Mouse (Mus musculus) R1 (cell line): ENCODE measurements around the gene Rasgrp2.

Source experiments
- DNase-seq: peaks from one replicate; pipeline ENCODE4 v3.0.0-alpha.2; 2018; ENCODE audit warnings: low read depth, low spot score

Gene Rasgrp2

DNA sequence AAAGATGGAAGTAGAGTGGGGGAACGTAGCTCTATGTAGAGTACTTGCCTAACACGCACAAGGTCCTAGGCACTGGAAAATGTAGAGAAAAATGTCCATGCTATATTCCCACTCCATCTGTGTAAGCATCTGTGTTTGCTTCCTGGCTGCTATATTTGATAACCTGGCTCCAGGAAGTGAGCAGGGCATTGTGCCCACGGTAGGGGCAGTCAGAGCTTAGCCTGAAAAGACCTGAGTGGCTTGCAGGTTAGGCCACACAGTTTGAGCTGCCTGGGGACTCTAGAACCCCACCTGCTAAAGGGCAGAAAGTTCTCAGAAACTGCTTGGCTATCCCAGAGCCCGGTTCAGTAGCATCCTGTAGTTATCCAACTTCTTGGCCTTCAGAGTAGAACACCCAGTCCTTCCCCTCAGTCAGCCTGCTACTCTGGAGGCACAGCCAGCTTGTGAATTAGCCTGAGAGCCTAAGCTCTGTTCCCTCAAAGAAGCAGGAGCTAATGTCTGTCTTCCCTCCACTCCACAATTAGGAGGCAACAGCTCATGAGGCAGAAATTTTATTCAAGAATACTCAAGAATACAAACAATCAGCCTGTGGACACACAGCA, 16.7 kb upstream of the Rasgrp2 start:
- no peak for DNase-seq

DNA sequence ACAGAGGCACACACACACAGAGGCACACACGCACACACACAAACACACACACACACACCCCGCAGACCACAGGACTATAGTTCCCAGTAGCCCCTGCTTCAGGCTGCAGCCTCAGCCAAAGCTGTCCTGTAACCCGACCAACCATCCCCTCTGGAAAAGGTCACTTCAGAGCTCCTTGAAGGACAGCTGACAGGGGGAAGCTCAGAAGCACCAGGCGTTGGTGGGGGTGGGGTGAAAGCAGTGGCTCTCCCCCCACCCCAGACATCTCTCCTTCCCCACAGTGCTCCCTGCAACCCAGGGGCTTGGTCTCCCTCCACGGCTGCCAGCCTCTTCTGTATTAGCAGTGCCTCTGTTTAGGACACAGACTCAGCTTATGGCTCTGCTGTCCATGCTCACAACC, 15.7 kb upstream of the Rasgrp2 start:
- no peak for DNase-seq

DNA sequence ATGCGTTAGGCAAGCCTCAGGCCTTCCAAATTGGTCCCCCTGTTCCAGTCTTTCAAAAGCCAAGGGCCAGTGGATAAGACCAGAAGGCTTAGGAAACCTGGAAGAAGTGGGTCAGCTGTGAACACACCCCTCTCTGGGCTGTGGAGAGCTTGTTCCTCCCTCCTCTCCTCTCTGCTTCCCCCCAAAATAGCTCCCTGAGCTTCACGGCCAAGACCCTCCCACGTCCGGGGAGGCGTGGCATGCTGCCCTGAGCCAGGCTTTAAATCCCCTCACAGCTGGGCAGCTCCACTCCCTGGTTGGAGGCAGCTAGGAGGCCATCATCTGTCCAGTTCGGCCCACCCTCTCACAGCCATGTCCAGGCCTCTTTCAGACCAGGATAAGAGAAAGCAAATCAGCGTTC, 15.0 kb upstream of the Rasgrp2 start, which contains the start of gene Pygm:
TSS of gene Pygm (plus strand) at position 272 of the 400 bp plus-strand sequence.
- DNase-seq = no peak

DNA sequence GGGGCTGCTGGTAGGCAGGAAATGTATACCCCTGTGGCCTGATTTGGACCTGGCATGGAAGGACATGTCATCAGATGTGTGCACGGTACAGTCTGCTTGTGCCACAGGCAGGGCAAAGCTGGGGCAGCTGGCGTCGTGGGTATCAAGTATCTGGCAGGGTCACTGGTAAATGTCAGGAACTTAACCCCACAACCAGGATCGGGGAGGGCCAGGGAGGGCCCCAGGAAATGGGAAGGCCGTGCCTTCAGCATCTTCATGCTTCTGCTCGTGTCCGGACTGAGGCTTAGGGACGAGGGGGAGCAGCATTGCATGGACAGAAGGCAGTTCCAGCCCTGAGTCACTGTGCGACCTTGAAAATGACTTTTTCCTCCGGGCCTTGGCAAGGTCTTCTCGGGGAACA, 14.2 kb upstream of the Rasgrp2 start:
- no peak for DNase-seq

DNA sequence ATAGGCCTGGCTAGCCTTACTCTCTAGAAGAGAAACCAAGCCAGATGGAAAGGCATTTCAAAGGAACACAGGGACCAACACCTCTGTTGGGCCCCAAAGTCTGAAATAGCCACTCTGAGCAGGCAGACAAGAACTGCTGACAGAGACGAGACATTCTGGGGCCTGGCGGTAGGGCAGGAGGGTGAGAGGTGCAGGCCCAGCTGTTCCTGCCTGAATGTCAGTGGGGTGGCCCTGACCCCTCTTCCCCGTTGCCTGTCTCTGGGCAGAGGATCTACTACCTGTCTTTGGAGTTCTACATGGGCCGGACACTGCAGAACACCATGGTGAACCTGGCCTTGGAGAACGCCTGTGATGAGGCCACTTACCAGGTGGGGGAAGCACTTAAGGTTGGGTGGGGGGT, 13.7 kb upstream of the Rasgrp2 start:
- DNase-seq = no peak

DNA sequence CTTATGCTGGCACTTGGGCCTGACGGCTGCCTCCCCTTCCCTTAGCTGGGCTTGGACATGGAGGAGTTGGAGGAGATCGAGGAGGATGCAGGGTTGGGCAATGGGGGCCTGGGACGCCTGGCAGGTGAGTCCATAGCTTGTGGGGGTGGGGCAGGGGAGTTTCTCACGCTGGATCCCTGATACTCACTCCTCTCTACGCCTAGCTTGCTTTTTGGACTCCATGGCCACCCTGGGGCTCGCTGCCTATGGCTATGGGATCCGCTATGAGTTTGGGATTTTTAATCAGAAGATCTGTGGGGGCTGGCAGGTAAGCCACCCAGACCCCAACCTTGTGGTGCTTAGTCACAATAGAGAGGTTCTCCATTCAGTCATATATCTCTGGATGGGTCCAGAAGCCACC, 13.3 kb upstream of the Rasgrp2 start:
- DNase-seq = no peak

DNA sequence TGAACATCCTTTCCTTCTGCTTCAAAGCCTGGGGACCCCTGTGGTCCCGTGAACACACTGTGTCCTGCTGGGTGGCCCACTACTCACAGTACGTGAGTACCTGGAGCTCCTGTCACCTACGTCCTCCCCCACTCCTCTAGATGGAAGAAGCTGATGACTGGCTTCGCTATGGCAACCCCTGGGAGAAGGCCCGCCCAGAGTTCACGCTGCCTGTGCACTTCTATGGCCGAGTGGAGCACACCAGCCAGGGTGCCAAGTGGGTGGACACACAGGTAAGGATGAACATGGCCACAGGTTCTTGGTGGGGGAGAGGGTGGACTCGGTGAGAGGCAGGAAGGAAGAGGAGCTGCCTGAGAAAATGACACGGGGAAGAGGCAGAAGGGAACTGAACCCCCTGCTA, 12.9 kb upstream of the Rasgrp2 start:
- no peak for DNase-seq

DNA sequence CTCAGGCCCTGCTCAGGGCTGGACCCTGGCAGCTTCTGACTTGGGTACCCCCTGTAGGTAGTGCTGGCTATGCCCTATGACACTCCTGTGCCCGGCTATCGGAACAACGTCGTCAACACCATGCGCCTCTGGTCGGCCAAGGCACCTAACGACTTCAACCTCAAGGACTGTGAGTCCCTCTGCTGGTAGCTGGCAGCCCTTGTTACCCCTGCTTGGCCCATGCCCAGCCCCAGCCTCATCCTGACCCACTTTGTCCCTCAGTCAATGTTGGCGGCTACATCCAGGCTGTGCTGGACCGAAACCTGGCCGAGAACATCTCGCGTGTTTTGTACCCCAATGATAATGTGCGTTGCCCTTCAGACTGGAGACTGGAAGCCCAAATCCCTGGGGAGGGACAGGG, 11.1 kb upstream of the Rasgrp2 start:
- no peak for DNase-seq

DNA sequence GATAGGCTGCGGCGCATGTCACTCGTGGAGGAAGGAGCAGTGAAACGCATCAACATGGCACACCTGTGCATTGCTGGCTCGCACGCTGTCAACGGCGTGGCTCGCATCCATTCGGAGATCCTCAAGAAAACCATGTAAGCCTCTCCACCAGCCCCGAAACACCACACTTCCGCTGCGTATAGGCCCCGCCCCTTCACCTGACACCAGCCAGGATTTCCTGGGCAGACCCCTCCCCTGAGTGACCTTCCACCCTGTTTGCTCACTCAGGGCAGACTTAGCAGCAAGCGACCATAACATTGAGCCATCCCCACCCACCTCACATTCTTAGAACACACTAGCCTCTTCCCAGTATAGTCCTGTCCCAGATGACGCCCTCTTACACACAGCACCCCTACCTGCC, 9.3 kb upstream of the Rasgrp2 start:
- peak; percentile 90 for DNase-seq

DNA sequence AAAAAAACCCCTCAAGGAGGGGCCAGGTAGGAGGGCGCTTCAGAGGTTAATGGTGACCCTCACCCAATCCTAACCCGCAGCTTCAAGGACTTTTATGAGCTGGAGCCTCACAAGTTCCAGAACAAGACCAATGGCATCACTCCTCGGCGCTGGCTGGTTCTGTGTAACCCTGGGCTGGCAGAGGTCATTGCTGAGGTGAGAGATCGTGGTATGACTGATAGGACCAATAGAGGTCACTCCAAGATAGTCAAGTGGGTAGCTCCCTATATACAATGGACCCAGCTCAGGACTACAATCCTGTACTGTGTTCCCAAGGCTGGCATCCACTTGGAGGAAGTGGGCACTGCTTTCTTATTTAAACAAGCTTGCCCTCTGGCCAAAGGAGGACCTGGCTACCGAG, 8.9 kb upstream of the Rasgrp2 start:
- DNase-seq = no peak

DNA sequence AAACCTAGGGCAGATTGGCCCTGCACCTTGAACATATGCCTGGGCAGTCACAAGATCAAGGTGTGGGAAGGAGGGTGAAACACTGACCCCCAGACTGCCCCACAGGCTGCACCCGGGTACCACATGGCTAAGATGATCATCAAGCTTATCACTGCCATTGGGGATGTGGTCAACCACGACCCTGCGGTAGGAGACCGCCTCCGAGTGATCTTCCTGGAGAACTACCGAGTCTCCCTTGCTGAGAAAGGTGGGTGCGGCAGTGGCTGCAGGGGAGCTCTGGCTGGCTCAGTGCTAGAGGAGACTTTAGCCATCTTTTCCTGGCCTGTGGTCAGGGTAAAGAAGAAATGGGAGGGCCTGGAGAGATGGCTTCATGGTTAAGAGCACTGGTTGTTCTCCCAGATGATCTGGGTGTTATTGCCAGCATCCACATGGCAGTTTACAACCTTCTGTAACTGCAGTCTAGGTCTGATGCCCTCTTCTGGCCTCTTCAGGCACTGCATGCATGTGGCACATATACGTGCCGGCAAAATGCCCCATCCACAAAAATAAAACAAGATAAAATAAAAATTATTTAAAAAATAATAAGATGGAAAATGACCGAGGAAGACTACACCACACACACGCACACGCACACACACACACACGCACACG, 6.3 kb upstream of the Rasgrp2 start:
- peak; percentile 78 for DNase-seq

DNA sequence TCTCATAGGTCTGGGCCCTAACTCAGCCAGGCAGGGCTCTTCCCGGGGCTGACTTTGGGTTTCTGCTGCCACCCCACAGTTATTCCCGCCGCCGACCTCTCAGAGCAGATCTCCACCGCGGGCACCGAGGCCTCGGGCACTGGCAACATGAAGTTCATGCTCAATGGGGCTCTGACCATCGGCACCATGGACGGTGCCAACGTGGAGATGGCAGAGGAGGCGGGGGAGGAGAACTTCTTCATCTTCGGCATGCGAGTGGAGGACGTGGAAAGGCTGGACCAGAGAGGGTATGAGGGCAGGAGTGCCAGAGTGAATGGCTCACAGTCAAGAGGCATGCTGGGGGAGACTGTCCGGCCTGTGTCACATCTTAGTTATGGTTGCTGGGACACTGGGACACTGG, 5.5 kb upstream of the Rasgrp2 start:
- DNase-seq = no peak

DNA sequence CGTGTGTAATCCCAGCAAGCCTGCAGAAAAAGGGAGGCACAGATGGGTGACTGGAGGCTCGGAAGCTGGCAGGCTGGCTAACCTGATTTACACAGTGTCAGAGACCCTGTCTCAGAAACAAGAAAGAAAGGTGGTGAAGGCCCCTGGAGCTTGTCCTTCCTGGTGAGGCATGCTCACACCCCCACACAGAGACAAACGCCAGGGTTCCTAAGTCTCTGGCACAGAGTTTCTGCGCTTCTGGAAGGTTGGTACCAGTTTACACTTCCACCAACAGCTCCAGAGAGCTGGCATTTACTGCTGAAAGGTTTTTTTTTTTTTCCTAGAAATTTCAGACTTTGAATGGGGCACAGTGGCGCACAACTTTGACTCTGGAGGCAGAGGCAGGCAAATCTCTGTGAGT, 2.9 kb upstream of the Rasgrp2 start:
- DNase-seq = no peak

DNA sequence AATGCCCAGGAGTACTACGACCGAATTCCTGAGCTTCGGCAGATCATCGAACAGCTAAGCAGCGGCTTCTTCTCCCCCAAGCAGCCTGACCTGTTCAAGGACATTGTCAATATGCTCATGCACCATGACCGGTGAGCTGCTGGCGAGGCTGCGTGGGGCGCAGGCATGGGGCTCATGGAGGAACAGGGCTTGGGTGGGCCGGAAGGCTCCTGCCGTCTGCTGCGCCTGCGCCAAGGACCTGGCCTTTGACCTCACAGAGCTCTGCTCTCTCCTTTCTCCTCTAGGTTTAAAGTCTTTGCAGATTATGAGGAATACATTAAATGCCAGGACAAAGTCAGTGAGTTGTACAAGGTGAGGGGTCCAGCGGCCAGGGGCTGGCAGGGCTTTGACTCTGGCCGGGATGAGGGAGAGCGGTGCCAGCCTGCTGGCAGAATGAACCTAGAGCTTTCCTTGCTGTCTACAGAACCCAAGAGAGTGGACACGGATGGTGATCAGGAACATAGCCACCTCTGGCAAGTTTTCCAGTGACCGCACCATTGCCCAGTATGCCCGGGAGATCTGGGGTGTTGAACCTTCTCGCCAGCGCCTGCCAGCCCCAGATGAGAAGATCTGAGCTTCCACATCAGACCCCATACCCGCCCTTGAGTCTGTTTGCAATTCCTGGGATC, 1.4 kb upstream of the Rasgrp2 start:
- DNase-seq = peak; percentile 58

DNA sequence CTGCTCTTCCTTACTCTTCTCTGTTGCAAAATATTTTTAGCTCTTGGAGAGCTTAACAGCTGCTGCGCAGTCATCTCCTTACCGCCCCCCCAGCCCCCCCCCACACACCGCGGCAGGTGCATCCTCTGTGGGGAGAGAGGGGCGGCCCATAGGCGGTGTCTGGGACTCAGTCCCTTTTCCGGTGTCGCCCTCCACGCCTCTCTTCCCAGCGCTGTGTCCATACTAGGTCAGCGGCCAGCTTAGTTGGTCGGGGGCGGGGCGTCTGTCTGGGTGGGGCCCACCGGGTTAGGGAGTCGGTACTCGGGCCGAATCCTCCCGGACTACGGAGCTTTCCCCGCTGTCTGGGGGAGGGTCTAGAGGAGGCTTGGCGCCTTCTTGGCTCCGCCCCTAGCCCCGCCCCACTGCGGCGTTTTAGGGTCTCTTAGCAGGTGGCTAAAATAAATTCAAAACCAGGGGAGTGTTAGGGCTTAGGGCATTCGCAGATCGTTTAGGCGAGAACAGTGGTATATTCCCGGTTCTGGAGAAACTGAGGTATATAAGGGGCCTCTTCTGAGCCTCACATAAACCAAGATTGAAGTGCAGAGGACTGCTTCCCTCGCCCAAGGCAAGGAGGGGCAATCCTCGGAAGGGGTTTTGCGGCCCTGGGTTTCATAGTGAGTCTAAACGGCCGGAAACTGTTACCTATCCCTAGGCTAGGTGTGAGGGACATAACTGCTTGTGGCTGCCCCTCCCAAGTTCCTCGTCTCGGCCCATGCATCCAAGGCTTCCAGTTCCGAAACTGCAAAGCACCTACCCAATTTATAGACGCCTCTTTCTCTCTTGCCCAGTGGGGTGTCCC, 474 bp upstream of the Rasgrp2 start:
- DNase-seq = peak; percentile 81

DNA sequence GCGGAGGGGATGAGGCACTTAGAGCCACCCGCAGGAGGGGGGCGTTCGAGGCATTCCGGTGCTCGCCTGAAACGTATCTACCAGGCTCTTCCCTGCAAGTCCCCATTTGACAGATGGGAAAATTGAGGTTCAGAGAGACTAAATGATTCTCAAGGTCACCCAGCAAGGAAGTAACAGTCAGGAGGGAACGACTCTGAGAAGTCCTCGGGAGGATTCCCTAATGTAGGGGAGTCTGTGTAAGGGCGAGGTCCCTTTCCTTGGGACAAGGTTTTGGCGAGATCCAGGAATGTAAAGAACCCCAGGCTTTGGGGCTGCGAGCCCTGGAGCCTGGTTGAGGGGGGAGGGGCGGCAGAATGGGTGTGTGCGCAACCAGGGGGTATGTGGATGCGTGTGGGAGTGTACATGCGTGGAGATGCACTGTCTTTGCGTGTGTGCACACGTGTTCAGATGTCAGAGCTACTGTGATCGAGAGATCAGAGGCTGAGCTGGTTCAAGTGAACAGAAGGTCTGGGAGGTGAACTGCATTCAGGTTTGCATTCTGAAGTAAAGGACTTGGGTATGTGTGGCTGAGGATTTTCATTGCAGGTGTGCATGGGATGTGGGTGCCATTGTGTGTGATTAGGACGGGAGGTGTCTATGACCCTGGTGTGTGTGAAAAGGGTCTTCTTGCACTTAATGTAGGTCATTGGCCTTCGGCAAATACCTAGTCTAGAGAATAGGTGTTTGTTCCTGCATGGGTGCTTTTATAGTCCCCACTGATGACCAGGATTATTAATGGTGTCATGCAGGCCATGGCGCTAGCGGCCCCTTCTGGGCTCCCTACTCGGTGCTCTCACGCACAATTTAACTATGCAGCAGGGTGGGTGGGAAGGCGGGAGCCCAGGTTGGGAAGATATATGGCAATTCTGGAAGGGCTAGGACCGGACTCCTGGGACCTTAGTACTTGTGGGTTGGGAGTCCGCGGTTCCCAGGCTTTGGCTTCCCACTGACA, 1.3 kb downstream of the Rasgrp2 start:
- peak; percentile 79 for DNase-seq

DNA sequence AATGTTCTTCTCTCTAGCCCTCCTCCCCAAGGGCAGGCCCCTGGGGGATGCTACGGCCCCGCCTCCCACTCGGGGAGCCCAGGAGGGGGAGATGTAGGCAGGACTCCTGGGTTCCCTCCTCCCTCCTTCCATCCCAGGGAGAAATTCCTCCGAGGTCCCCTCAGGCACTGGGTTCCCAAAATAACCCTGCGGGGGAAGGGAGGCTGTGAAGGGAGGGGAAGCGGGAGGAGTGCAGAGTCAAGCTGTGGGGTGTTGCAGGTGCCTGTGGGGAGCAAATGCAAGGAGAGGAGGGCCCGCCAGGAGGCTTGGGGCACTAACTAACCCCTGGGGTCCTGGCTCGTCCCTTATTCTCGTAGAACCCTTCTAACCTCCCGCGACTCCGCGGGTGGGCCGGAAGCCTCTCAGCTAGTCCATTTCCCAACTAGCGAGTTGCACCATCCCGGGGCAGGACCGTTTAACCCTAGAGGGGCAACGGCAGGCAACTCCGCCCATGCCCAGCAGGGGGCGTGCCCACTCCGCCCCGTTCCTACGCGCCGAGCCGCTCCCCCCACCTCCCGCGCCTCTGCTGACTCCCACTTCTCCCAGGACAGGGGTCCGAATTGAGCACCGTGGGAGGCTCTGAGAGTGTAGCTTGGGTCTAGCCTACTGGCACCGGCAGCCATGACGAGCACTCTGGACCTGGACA, 2.1 kb downstream of the Rasgrp2 start:
- DNase-seq = peak; percentile 93

DNA sequence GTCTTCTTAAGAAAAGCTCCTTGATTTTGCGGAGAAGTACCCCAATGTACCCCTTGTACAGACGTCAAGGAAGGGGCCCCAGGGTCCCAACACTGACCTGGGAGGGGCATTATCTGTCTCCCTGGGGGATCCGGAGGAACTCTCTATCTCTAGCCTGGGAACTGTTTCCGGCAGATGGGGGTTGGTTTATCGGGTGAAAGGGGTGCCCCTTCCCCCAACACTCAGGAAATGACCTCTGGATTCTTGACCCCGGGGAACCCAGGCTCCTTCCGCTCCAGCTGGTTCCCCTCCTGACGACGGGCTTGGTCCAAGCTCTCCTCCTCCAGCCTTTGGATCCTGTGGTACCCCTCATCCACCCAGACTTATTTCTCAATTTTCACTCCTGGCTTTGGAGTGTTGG, 2.8 kb downstream of the Rasgrp2 start:
- peak; percentile 75 for DNase-seq

DNA sequence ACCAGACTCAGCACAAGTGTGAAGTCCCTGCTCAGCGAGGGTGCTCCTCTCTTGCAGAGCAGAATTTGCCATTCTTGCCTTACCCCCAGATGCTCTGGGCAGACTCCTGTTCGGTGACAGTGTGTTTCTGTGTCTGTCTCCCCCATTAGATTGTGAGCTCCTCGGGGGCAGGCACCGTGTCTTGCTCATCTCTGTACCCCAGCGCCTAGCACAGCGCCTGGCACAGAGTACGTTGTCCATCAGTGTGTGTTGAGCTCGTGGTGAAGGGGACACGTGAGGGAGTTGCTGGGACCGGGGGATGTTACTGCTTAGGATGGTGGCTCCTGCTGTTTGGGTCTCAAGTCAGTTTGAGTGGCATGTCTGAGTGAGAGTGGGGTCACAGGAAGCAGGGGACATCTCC, 4.7 kb downstream of the Rasgrp2 start:
- DNase-seq = no peak

DNA sequence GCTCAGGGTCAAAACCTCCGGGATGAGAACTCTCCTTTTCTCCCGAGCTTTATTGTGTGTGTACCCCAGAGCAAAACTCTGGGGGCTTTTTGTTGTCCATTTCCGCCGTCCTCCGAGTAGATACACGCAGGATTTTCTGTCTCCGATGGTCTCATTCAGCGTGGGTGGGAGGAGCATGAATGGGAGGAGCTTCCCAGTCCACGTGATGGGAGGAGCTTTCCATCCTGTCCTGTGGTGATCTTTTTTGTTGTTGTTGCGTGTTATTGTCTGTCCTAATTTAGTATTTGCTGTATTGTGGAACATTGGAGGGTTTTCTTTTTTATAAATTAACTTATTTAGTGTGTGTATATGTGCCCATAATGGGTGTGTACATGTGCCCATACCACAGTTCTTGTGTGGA, 6.3 kb downstream of the Rasgrp2 start:
- peak; percentile 64 for DNase-seq
